In genomic region chr5:112488101-112488776, GRCm38 (mm10) we compare ENCODE assay signal across 26 mouse cellular contexts. TPM values are rescaled to one million over a fixed set of nuclear protein-coding genes. Genes with fewer than 3 reads are reported as not detected.
A peak's percentile ranks its signal among the peaks of the same experiment; 100 is the strongest.
DNase-seq lines count a peak whose midpoint lies in the region; ATAC-seq lines count a peak whose summit lies in the region.
"Had no signal": no experiment of that assay in that cellular context is flagged by ENCODE, and none has a peak within 500 bp of the region (broad histone marks: within the 10 kb centered on the region; RNA-seq: fewer than 3 reads in every experiment).

No protein-coding gene starts in this region.

- no peaks in the 10 kb centered on the region for H3K36me3 ChIP-seq in heart, embryonic 11.5 days (ENCODE audit: control insufficient read depth, insufficient read depth, low read length)
- no peaks in the 10 kb centered on the region for H3K36me3 ChIP-seq in liver, embryonic 15.5 days (replicated peaks)
- H3K36me3 ChIP-seq: hindbrain, embryonic 12.5 days; limb, embryonic 15.5 days had no signal

- 0 out of 2 replicates have a peak, but pooled peaks cover 4% of the 10 kb centered on the region for H3K4me1 ChIP-seq in heart, embryonic 11.5 days (ENCODE audit: control insufficient read depth, insufficient read depth, low read length)
- H3K4me1 ChIP-seq in liver, embryonic 15.5 days (replicated peaks) = peaks cover 19% of the 10 kb centered on the region
- H3K4me1 ChIP-seq: limb, embryonic 15.5 days had no signal

- no peaks in the 10 kb centered on the region for H3K9me3 ChIP-seq in heart, embryonic 11.5 days (replicated peaks; ENCODE audit: control insufficient read depth, low read length)
- H3K9me3 ChIP-seq in liver, embryonic 15.5 days (replicated peaks) = no peaks in the 10 kb centered on the region
- H3K9me3 ChIP-seq: hindbrain, embryonic 12.5 days; limb, embryonic 15.5 days had no signal

- peaks cover 24% of the 10 kb centered on the region for H3K27me3 ChIP-seq in heart, embryonic 11.5 days (ENCODE audit: control insufficient read depth, insufficient read depth, low read length)
- peaks cover 21% of the 10 kb centered on the region for H3K27me3 ChIP-seq in liver, embryonic 15.5 days
- H3K27me3 ChIP-seq: hindbrain, embryonic 12.5 days had no signal

- WGBS in heart, embryonic 11.5 days (ENCODE audit: insufficient replicate concordance) = 73% methylated on average over 8 of the region's 8 CpGs
- WGBS in liver, embryonic 15.5 days (ENCODE audit: insufficient replicate concordance) = 43% methylated on average over 8 of the region's 8 CpGs

- ATAC-seq in heart, embryonic 11.5 days (replicated peaks; ENCODE audit: insufficient number of reproducible peaks, low FRiP score, low TSS enrichment) = peak; percentile 74
- ATAC-seq in CD4-positive, CD25-positive, alpha-beta regulatory T cell, adult 4 months = peak; percentile 63
- ATAC-seq in liver, embryonic 15.5 days (ENCODE audit: insufficient read depth) = peak; percentile 89
- no peak for ATAC-seq in megakaryocyte-erythroid progenitor cell, adult 5-6 weeks (replicated peaks; ENCODE audit: low FRiP score, low TSS enrichment, poor library complexity, severe bottlenecking)
- ATAC-seq: intestine, postnatal 0 days; lung, postnatal 0 days had no signal

- H3K4me3 ChIP-seq in heart, embryonic 11.5 days (ENCODE audit: low read depth, low read length) = no peak overlapping the region
- no peak overlapping the region for H3K4me3 ChIP-seq in liver, embryonic 15.5 days (replicated peaks)
- H3K4me3 ChIP-seq: hindbrain, embryonic 12.5 days; limb, embryonic 15.5 days had no signal

- H3K9ac ChIP-seq in heart, embryonic 11.5 days (ENCODE audit: low read depth, low read length) = no peak overlapping the region
- no peak overlapping the region for H3K9ac ChIP-seq in liver, embryonic 15.5 days
- H3K9ac ChIP-seq: hindbrain, embryonic 12.5 days; limb, embryonic 15.5 days had no signal

- no peak for DNase-seq in heart, adult 11 months
- peak; percentile 57 for DNase-seq in induced T-regulatory cell, adult 2 months (ENCODE audit: low read depth)
- no peak for DNase-seq in kidney, postnatal 14 days
- DNase-seq in adipocyte (ENCODE audit: low spot score) = no peak
- DNase-seq: adrenal gland, postnatal 10 days; B cell, adult 2 months; cerebellum, adult 18-20 months; gastrocnemius, postnatal 36 days; heart, postnatal 10 days; layer of hippocampus, postnatal 36 days; right cerebral cortex, postnatal 4 days had no signal

- H3K4me2 ChIP-seq in heart, embryonic 11.5 days = no peak overlapping the region
- no peak overlapping the region for H3K4me2 ChIP-seq in liver, embryonic 15.5 days
- H3K4me2 ChIP-seq: hindbrain, embryonic 12.5 days; limb, embryonic 15.5 days had no signal

- peak overlapping the region; percentile 63 for H3K27ac ChIP-seq in heart, embryonic 11.5 days (ENCODE audit: low read depth, low read length)
- peak overlapping the region; percentile 68 for H3K27ac ChIP-seq in liver, embryonic 15.5 days (replicated peaks)
- H3K27ac ChIP-seq: hindbrain, embryonic 12.5 days; kidney, postnatal 0 days; limb, embryonic 15.5 days; stomach, postnatal 0 days had no signal

RNA-seq across cellular contexts. Expression of gene Gm6588, which starts 39.0 kb away (rescaled TPM):
- not detected in 2 replicates for polyA plus RNA-seq in heart, embryonic 11.5 days (2014; fragmentation: Nextera tagmentation; extraction: Ambion mirVana)
- polyA plus RNA-seq in CD4-positive, CD25-positive, alpha-beta regulatory T cell, adult 4 months (2017; shearing (Covaris generic)) = not detected
- polyA plus RNA-seq in liver, embryonic 15.5 days (2015; fragmentation: Nextera tagmentation; extraction: Ambion mirVana) = not detected in 2 replicates
- not detected in 2 replicates for total RNA-seq in megakaryocyte-erythroid progenitor cell, adult 5-6 weeks (2014; fragmentation: Nextera tagmentation)
- total RNA-seq in megakaryocyte-erythroid progenitor cell, adult 5-6 weeks (2017) = not detected in 2 replicates
- total RNA-seq: adrenal gland, postnatal 10 days; gastrocnemius, postnatal 36 days; heart, postnatal 10 days; layer of hippocampus, adult 18-20 months; layer of hippocampus, postnatal 36 days; left cerebral cortex, postnatal 36 days had no signal
- polyA plus RNA-seq: forebrain, embryonic 11.5 days; intestine, postnatal 0 days; kidney, postnatal 0 days; lung, postnatal 0 days; stomach, postnatal 0 days; thymus, postnatal 0 days; urinary bladder, adult 2 months had no signal
